Mouse (Mus musculus) liver, embryonic 14.5 days (tissue): Measurements from ENCODE around the gene Tor1aip1.

ENCODE experiments used
- CTCF ChIP-seq: IDR thresholded peaks from 2 replicates; pipeline ENCODE4 v1.5.1; 2016; ENCODE audit warnings: antibody characterized with exemption, low read depth, control low read depth
- EP300 ChIP-seq: IDR thresholded peaks from 2 replicates; pipeline ENCODE4 v1.6.1; 2016; ENCODE audit warnings: antibody characterized with exemption, low read depth

DNA sequence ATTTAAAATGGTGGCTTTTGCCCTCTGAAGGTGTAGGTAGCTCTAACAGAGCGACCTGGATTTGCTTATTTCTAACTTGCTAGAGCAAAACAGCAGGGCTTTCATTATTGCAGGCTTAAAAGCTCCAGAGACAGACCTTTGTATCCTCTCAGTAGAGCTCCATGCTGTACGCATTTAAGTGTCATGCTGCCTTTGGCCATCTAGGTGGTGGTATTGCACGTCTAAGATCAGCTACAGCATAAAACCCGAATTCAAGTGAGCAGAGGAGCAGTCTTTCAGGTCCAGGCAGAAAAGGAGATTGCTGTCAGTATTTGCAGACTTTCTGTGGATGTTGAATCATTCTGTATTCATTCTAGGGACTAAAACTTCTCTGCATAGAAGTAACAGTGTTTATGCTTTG, 6.7 kb upstream of the Tor1aip1 start:
- TF ChIP-seq CTCF (peak; percentile 73), EP300 (no peak)
